Mouse (Mus musculus) right cerebral cortex, postnatal 4 days (tissue): Measurements from ENCODE around the gene Sesn3.
A peak's percentile ranks its signal among the peaks of the same experiment; 100 is the strongest.
"Not testable (repeated sequence)": the region's sequence is repeated elsewhere in the genome, so short reads cannot be mapped to it uniquely, and the experiment has no call there.

Source experiments
- DNase-seq: peaks from one replicate; pipeline ENCODE4 v3.0.0-alpha.2; 2022

The Sesn3 gene

GRCm38 (mm10) chr9:14285036-14285435 is 10.2 kb downstream of the Sesn3 start:
- no peak for DNase-seq

GRCm38 (mm10) chr9:14287234-14287633 is 12.4 kb downstream of the Sesn3 start:
- no peak for DNase-seq

- no peak for DNase-seq
These were observed 13.6 kb downstream of the Sesn3 start for GRCm38 (mm10) chr9:14288500-14288899.

- no peak for DNase-seq
These were observed 19.0 kb downstream of the Sesn3 start for GRCm38 (mm10) chr9:14293866-14294265.

GRCm38 (mm10) chr9:14295680-14296440 is 21.0 kb downstream of the Sesn3 start:
- DNase-seq: no peak

- no peak for DNase-seq
These were observed 22.3 kb downstream of the Sesn3 start for GRCm38 (mm10) chr9:14297204-14297603.

GRCm38 (mm10) chr9:14299819-14300218 is 25.0 kb downstream of the Sesn3 start:
- no peak for DNase-seq

GRCm38 (mm10) chr9:14300795-14301194 is 25.9 kb downstream of the Sesn3 start:
- DNase-seq: no peak

GRCm38 (mm10) chr9:14304262-14304968 is 29.5 kb downstream of the Sesn3 start:
- DNase-seq: no peak

GRCm38 (mm10) chr9:14307341-14307740 is 32.5 kb downstream of the Sesn3 start:
- DNase-seq: no peak

- no peak for DNase-seq
These were observed 39.1 kb downstream of the Sesn3 start for GRCm38 (mm10) chr9:14313968-14314367.

GRCm38 (mm10) chr9:14314477-14314876 is 39.6 kb downstream of the Sesn3 start:
- DNase-seq: no peak

GRCm38 (mm10) chr9:14316618-14317017 is 41.8 kb downstream of the Sesn3 start:
- no peak for DNase-seq

GRCm38 (mm10) chr9:14335829-14336228 is 61.0 kb downstream of the Sesn3 start:
- no peak for DNase-seq

- no peak for DNase-seq
These were observed 62.0 kb downstream of the Sesn3 start for GRCm38 (mm10) chr9:14336901-14337300.

GRCm38 (mm10) chr9:14338701-14339100 is 63.8 kb downstream of the Sesn3 start:
- no peak for DNase-seq

GRCm38 (mm10) chr9:14342041-14342668 is 67.3 kb downstream of the Sesn3 start:
- peak; percentile 83 for DNase-seq

- not testable (repeated sequence) for DNase-seq
These were observed 71.0 kb downstream of the Sesn3 start for GRCm38 (mm10) chr9:14345866-14346265.

GRCm38 (mm10) chr9:14348416-14348815 is 73.5 kb downstream of the Sesn3 start:
- DNase-seq: no peak

GRCm38 (mm10) chr9:14349380-14349779 is 74.5 kb downstream of the Sesn3 start:
- DNase-seq: no peak

- no peak for DNase-seq
These were observed 75.9 kb downstream of the Sesn3 start for GRCm38 (mm10) chr9:14350787-14351186.

GRCm38 (mm10) chr9:14352337-14352736 is 77.5 kb downstream of the Sesn3 start:
- DNase-seq: no peak

- DNase-seq: no peak
These were observed 80.0 kb downstream of the Sesn3 start for GRCm38 (mm10) chr9:14354852-14355251.

- DNase-seq: no peak
These were observed 82.2 kb downstream of the Sesn3 start for GRCm38 (mm10) chr9:14357033-14357432.
